Mouse (Mus musculus) neural tube, embryonic 12.5 days (tissue): ENCODE results near the gene Cdk2ap1. TPM values are rescaled to one million over a fixed set of nuclear protein-coding genes. Genes with fewer than 3 reads are reported as not detected.
A peak's percentile ranks its signal among the peaks of the same experiment; 100 is the strongest.

Experiments
- ATAC-seq: fragments of 200-750 bp; cut with Nextera tagmentation; 2 replicates; pipeline ENCODE4 v1.8.0; 2017; ENCODE audit warnings: low read depth, mild to moderate bottlenecking, moderate TSS enrichment, moderate library complexity; ENCODE audit not compliant: low FRiP score
- H3K27ac ChIP-seq: fragments of 300-500 bp; sonication (generic); 2 replicates; pipeline ENCODE4 v1.5.1; 2016
- H3K27me3 ChIP-seq: fragments of 300-500 bp; sonication (generic); replicated peaks from 2 replicates; pipeline ENCODE4 v1.6.1; 2016; ENCODE audit warnings: mild to moderate bottlenecking
- H3K36me3 ChIP-seq: fragments of 300-500 bp; sonication (generic); 2 replicates; pipeline ENCODE4 v1.6.1; 2016; ENCODE audit warnings: mild to moderate bottlenecking
- H3K4me1 ChIP-seq: fragments of 300-500 bp; sonication (generic); 2 replicates; pipeline ENCODE4 v1.6.1; 2016
- H3K4me2 ChIP-seq: fragments of 300-500 bp; sonication (generic); replicated peaks from 2 replicates; pipeline ENCODE4 v1.6.1; 2016; ENCODE audit warnings: mild to moderate bottlenecking
- H3K4me3 ChIP-seq: fragments of 300-500 bp; sonication (generic); 2 replicates; pipeline ENCODE4 v1.5.1; 2016
- H3K9ac ChIP-seq: fragments of 300-500 bp; sonication (generic); 2 replicates; pipeline ENCODE4 v1.6.1; 2016; ENCODE audit warnings: mild to moderate bottlenecking
- H3K9me3 ChIP-seq: fragments of 300-500 bp; sonication (generic); 2 replicates; pipeline ENCODE4 v1.6.1; 2016; ENCODE audit warnings: mild to moderate bottlenecking
- whole genome bisulfite sequencing: fragments of 180-500 bp; shearing (Covaris S2); methylation state at CpG from one replicate; pipeline ENCODE4 v1.1.7; 2016; 5-methylcytosine and 5-hydroxymethylcytosine counted together
- polyA plus RNA-seq: library from polyadenylated mRNA; unstranded; fragments of >200 nt; fragmentation: Nextera tagmentation; extraction: Ambion mirVana; gene quantifications from 2 replicates; pipeline ENCODE4 v1.2.1, GENCODE M21; 2016

Cdk2ap1 gene
- polyA plus RNA-seq, 1 experiment from 2014 or later: 314 TPM

- no peak overlapping the region for H3K27ac ChIP-seq
- no peaks in the 10 kb centered on the region for H3K9me3 ChIP-seq
- H3K9ac ChIP-seq: no peak overlapping the region
- H3K4me2 ChIP-seq: no peak overlapping the region
- H3K4me1 ChIP-seq: no peaks in the 10 kb centered on the region; the same call in 1 of the 2 replicates
- H3K27me3 ChIP-seq: no peaks in the 10 kb centered on the region
- no peak overlapping the region for H3K4me3 ChIP-seq
- WGBS: 75% methylated on average over 2 of the region's 2 CpGs
- no peak for ATAC-seq
- no peaks in the 10 kb centered on the region for H3K36me3 ChIP-seq
Observed at GRCm38 (mm10) chr5:124359641-124360040, 3.2 kb downstream of the Cdk2ap1 start.

GRCm38 (mm10) chr5:124356695-124357094 lies 6.2 kb downstream of the Cdk2ap1 start:
- WGBS: 58% methylated on average over 3 of the region's 3 CpGs
- Histone ChIP-seq H3K4me1 (peaks cover 5% of the 10 kb centered on the region), H3K27ac (no peak overlapping the region), H3K4me2 (no peak overlapping the region), H3K9me3 (no peaks in the 10 kb centered on the region), H3K9ac (no peak overlapping the region), H3K27me3 (no peaks in the 10 kb centered on the region), H3K4me3 (no peak overlapping the region), H3K36me3 (no peaks in the 10 kb centered on the region)
- no peak for ATAC-seq

GRCm38 (mm10) chr5:124355425-124355959 lies 7.4 kb downstream of the Cdk2ap1 start:
- Histone ChIP-seq H3K4me3 (peak overlapping the region; percentile 98), H3K9ac (peak overlapping the region; percentile 33; the same call in 1 of the 2 replicates), H3K27ac (no peak overlapping the region), H3K36me3 (no peaks in the 10 kb centered on the region), H3K9me3 (no peaks in the 10 kb centered on the region), H3K4me1 (peaks cover 17% of the 10 kb centered on the region), H3K4me2 (peak overlapping the region; percentile 64), H3K27me3 (no peaks in the 10 kb centered on the region)
- no peak for ATAC-seq
- 3% methylated on average over 12 of the region's 12 CpGs for WGBS

GRCm38 (mm10) chr5:124354574-124355424 lies 8.1 kb downstream of the Cdk2ap1 start:
- Histone ChIP-seq H3K27me3 (no peaks in the 10 kb centered on the region), H3K4me1 (peaks cover 24% of the 10 kb centered on the region), H3K9me3 (no peaks in the 10 kb centered on the region), H3K4me3 (peak overlapping the region; percentile 98), H3K9ac (peak overlapping the region; percentile 100), H3K36me3 (peaks cover 4% of the 10 kb centered on the region), H3K4me2 (peak overlapping the region; percentile 64), H3K27ac (peak overlapping the region; percentile 60; the same call in 1 of the 2 replicates)
- WGBS: under 1% methylated on average over 38 of the region's 60 CpGs
- 0 out of 2 replicates have a peak, but pooled peaks have one; percentile 2 for ATAC-seq

GRCm38 (mm10) chr5:124353726-124354547 lies 8.9 kb downstream of the Cdk2ap1 start:
- H3K4me3 ChIP-seq: peak overlapping the region; percentile 98
- peak overlapping the region; percentile 100 for H3K9ac ChIP-seq
- H3K4me2 ChIP-seq: peak overlapping the region; percentile 86
- peak overlapping the region; percentile 97 for H3K27ac ChIP-seq
- no peak for ATAC-seq
- no peaks in the 10 kb centered on the region for H3K9me3 ChIP-seq
- WGBS: under 1% methylated on average over 90 of the region's 132 CpGs
- H3K4me1 ChIP-seq: peaks cover 33% of the 10 kb centered on the region
- peaks cover 13% of the 10 kb centered on the region for H3K36me3 ChIP-seq
- no peaks in the 10 kb centered on the region for H3K27me3 ChIP-seq

GRCm38 (mm10) chr5:124353011-124353725 lies 9.7 kb downstream of the Cdk2ap1 start:
- H3K27ac ChIP-seq: peak overlapping the region; percentile 97
- H3K27me3 ChIP-seq: no peaks in the 10 kb centered on the region
- WGBS: 0% methylated on average over 32 of the region's 32 CpGs
- peaks cover 34% of the 10 kb centered on the region for H3K4me1 ChIP-seq
- peak overlapping the region; percentile 100 for H3K9ac ChIP-seq
- no peaks in the 10 kb centered on the region for H3K9me3 ChIP-seq
- H3K4me2 ChIP-seq: peak overlapping the region; percentile 86
- peaks cover 21% of the 10 kb centered on the region for H3K36me3 ChIP-seq
- no peak for ATAC-seq
- H3K4me3 ChIP-seq: peak overlapping the region; percentile 98

- Histone ChIP-seq H3K4me1 (peaks cover 37% of the 10 kb centered on the region), H3K27me3 (no peaks in the 10 kb centered on the region), H3K4me3 (peak overlapping the region; percentile 98), H3K9me3 (no peaks in the 10 kb centered on the region), H3K36me3 (peaks cover 24% of the 10 kb centered on the region), H3K9ac (peak overlapping the region; percentile 100), H3K27ac (peak overlapping the region; percentile 97), H3K4me2 (peak overlapping the region; percentile 86)
- peak; percentile 85 for ATAC-seq
- under 1% methylated on average over 30 of the region's 30 CpGs for WGBS
Observed at GRCm38 (mm10) chr5:124352141-124352920, 10.6 kb downstream of the Cdk2ap1 start.

GRCm38 (mm10) chr5:124351604-124352003 lies 11.3 kb downstream of the Cdk2ap1 start:
- Histone ChIP-seq H3K4me2 (peak overlapping the region; percentile 86), H3K9me3 (no peaks in the 10 kb centered on the region), H3K4me1 (peaks cover 37% of the 10 kb centered on the region), H3K4me3 (peak overlapping the region; percentile 98), H3K27me3 (no peaks in the 10 kb centered on the region), H3K9ac (peak overlapping the region; percentile 100), H3K27ac (peak overlapping the region; percentile 97), H3K36me3 (peaks cover 29% of the 10 kb centered on the region)
- 28% methylated on average over 3 of the region's 3 CpGs for WGBS
- ATAC-seq: peak; percentile 32

- Histone ChIP-seq H3K36me3 (peaks cover 33% of the 10 kb centered on the region), H3K27ac (peak overlapping the region; percentile 97), H3K9me3 (no peaks in the 10 kb centered on the region), H3K4me1 (peaks cover 37% of the 10 kb centered on the region), H3K4me2 (peak overlapping the region; percentile 86), H3K4me3 (peak overlapping the region; percentile 98), H3K27me3 (no peaks in the 10 kb centered on the region), H3K9ac (peak overlapping the region; percentile 100)
- ATAC-seq: peak; percentile 79
- WGBS: 13% methylated on average over 7 of the region's 7 CpGs
Observed at GRCm38 (mm10) chr5:124351111-124351560, 11.7 kb downstream of the Cdk2ap1 start.

- no peaks in the 10 kb centered on the region for H3K27me3 ChIP-seq
- peaks cover 37% of the 10 kb centered on the region for H3K4me1 ChIP-seq
- H3K27ac ChIP-seq: peak overlapping the region; percentile 97
- peak overlapping the region; percentile 98 for H3K4me3 ChIP-seq
- WGBS: 92% methylated on average over 2 of the region's 2 CpGs
- H3K4me2 ChIP-seq: peak overlapping the region; percentile 86
- no peaks in the 10 kb centered on the region for H3K9me3 ChIP-seq
- H3K9ac ChIP-seq: peak overlapping the region; percentile 100
- peaks cover 36% of the 10 kb centered on the region for H3K36me3 ChIP-seq
- ATAC-seq: no peak
Observed at GRCm38 (mm10) chr5:124350350-124350749, 12.5 kb downstream of the Cdk2ap1 start.

- no peak for ATAC-seq
Observed at GRCm38 (mm10) chr5:124349196-124349595, 13.7 kb downstream of the Cdk2ap1 start.

More at GRCm38 (mm10) chr5:124349196-124349595, 13.7 kb downstream of the Cdk2ap1 start:
- H3K9ac ChIP-seq: peak overlapping the region; percentile 42; the same call in 1 of the 2 replicates
- H3K36me3 ChIP-seq: peaks cover 43% of the 10 kb centered on the region
- no peaks in the 10 kb centered on the region for H3K9me3 ChIP-seq
- H3K4me1 ChIP-seq: peaks cover 37% of the 10 kb centered on the region
- WGBS: 91% methylated on average over 17 of the region's 17 CpGs
- H3K4me2 ChIP-seq: peak overlapping the region; percentile 86
- 0 out of 2 replicates have a peak overlapping the region, but pooled peaks have one; percentile 42 for H3K27ac ChIP-seq
- no peak overlapping the region for H3K4me3 ChIP-seq
- H3K27me3 ChIP-seq: no peaks in the 10 kb centered on the region
